Mouse (Mus musculus) kidney, embryonic 14.5 days (tissue): Measurements from ENCODE around the gene Med17. TPM values are rescaled to one million over a fixed set of nuclear protein-coding genes. Genes with fewer than 3 reads are reported as not detected.

Experiments used
- ATAC-seq: fragments of 200-750 bp; cut with Nextera tagmentation; 2 replicates; pipeline ENCODE4 v1.8.0; 2017; ENCODE audit warnings: moderate number of reproducible peaks, mild to moderate bottlenecking, moderate TSS enrichment, moderate library complexity; ENCODE audit not compliant: low FRiP score, low TSS enrichment
- H3K27ac ChIP-seq: fragments of 300-500 bp; sonication (generic); 2 replicates; pipeline ENCODE4 v1.5.1; 2014; ENCODE audit warnings: low read depth, mild to moderate bottlenecking, low read length, moderate library complexity, mixed read lengths
- H3K27me3 ChIP-seq: fragments of 300-500 bp; sonication (generic); 2 replicates; pipeline ENCODE4 v1.6.1; 2014; ENCODE audit warnings: mild to moderate bottlenecking, low read length; ENCODE audit not compliant: control insufficient read depth, insufficient read depth
- H3K36me3 ChIP-seq: fragments of 300-500 bp; sonication (generic); 2 replicates; pipeline ENCODE4 v1.6.1; 2014; ENCODE audit warnings: low read length, mixed read lengths; ENCODE audit not compliant: control insufficient read depth, insufficient read depth
- H3K4me1 ChIP-seq: fragments of 300-500 bp; sonication (generic); 2 replicates; pipeline ENCODE4 v1.6.1; 2014; ENCODE audit warnings: low read length, mixed read lengths; ENCODE audit not compliant: control insufficient read depth, insufficient read depth
- H3K4me2 ChIP-seq: fragments of 300-500 bp; sonication (generic); replicated peaks from 2 replicates; pipeline ENCODE4 v1.6.1; 2014; ENCODE audit warnings: low read depth, mild to moderate bottlenecking, low read length
- H3K4me3 ChIP-seq: fragments of 300-500 bp; sonication (generic); 2 replicates; pipeline ENCODE4 v1.5.1; 2014; ENCODE audit warnings: mild to moderate bottlenecking, low read length
- H3K9ac ChIP-seq: fragments of 300-500 bp; sonication (generic); 2 replicates; pipeline ENCODE4 v1.6.1; 2014; ENCODE audit warnings: low read depth, mild to moderate bottlenecking, low read length, moderate library complexity
- H3K9me3 ChIP-seq: fragments of 300-500 bp; sonication (generic); 2 replicates; pipeline ENCODE4 v1.6.1; 2016; ENCODE audit warnings: low read length; ENCODE audit not compliant: control insufficient read depth
- WGBS: fragments of 180-500 bp; shearing (Covaris S2); extraction: QIAGEN DNeasy Blood & Tissue Kit; methylation state at CpG from one replicate; pipeline ENCODE4 v1.1.7; 2014; 5-methylcytosine and 5-hydroxymethylcytosine counted together
- polyA plus RNA-seq: library from polyadenylated mRNA; unstranded; fragments of >200 nt; fragmentation: Nextera tagmentation; extraction: Ambion mirVana; gene quantifications from 2 replicates; pipeline ENCODE4 v1.2.1, GENCODE M21; 2014

Med17 gene
- polyA plus RNA-seq, 1 experiment from 2014 or later: 40.2 TPM

DNA sequence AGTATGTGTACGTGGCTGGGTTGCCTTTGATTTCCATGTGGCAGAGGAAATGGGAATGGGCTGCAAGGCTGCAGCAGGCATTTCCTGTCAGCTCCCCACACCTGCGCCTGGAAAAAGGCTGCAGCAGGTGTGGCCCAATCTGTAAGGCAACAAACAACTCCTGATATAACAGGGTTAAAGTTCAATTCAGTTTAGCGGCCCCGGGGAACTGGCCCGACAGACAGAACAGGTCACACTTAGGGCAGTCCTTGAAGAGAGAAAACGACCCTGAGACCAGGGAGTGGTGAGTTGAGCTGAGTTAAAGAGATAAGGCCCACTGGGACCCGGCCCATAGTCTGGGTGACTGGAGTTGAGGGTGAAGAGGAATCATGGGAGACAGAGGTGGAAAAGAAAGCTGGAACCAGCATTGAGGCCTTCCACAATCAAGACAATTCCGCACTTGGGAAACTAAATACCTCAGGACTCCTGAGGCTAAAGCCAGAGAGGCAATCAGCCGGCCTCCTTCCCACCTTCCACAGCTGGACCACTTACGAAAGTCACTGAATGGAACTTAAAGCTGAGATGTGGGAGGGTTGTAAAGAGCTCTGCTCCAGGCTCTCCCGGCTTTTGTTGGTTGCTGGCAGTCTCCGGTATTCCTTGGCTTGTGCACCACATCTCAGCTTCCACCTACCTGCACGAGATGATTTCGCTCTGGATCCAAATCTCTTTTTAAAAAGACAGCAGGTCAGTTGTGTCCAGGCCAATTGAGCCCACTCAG is 34.2 kb downstream of the Med17 start:
- no peaks in the 10 kb centered on the region for H3K9me3 ChIP-seq
- H3K27ac ChIP-seq: no peak overlapping the region
- no peak overlapping the region for H3K4me3 ChIP-seq
- no peak overlapping the region for H3K9ac ChIP-seq
- H3K36me3 ChIP-seq: no peaks in the 10 kb centered on the region
- 51% methylated on average over 14 of the region's 14 CpGs for WGBS
- H3K4me1 ChIP-seq: no peaks in the 10 kb centered on the region
- no peaks in the 10 kb centered on the region for H3K27me3 ChIP-seq
- no peak for ATAC-seq
- H3K4me2 ChIP-seq: no peak overlapping the region

- 93% methylated on average over 1 of the region's 1 CpGs for WGBS
- no peak for ATAC-seq
- H3K4me1 ChIP-seq: peaks cover 11% of the 10 kb centered on the region; the same call in 1 of the 2 replicates
- no peaks in the 10 kb centered on the region for H3K9me3 ChIP-seq
- H3K27me3 ChIP-seq: no peaks in the 10 kb centered on the region
- H3K9ac ChIP-seq: no peak overlapping the region
- H3K27ac ChIP-seq: no peak overlapping the region
- no peak overlapping the region for H3K4me3 ChIP-seq
- no peak overlapping the region for H3K4me2 ChIP-seq
- H3K36me3 ChIP-seq: no peaks in the 10 kb centered on the region
Measured at GRCm38 (mm10) chr9:15242130-15242529, 37.6 kb downstream of the Med17 start.

DNA sequence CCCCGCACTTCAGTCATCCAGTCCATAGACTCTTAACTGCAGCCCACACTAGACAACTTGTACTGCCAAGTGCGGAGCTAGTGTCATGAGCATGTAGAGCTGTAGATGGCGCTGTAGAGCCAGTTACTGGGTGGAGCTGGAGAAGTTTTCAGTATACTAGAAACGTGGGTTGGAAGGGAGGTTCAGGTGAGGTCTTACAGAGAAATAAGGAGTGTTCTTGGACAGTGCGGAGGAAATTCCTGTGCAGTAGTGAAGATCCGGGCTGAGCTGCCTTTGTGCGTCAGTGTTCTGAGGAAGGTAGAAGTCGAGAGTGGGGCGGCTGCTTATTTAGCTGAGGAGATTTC is 38.2 kb downstream of the Med17 start:
- 41% methylated on average over 9 of the region's 9 CpGs for WGBS
- Histone ChIP-seq H3K4me2 (no peak overlapping the region), H3K9me3 (no peaks in the 10 kb centered on the region), H3K9ac (no peak overlapping the region), H3K27ac (no peak overlapping the region), H3K36me3 (no peaks in the 10 kb centered on the region), H3K4me1 (peaks cover 11% of the 10 kb centered on the region; the same call in 1 of the 2 replicates), H3K27me3 (no peaks in the 10 kb centered on the region), H3K4me3 (no peak overlapping the region)
- no peak for ATAC-seq

GRCm38 (mm10) chr9:15240863-15241595 is 38.7 kb downstream of the Med17 start:
- WGBS: 72% methylated on average over 6 of the region's 6 CpGs
- Histone ChIP-seq H3K27ac (no peak overlapping the region), H3K27me3 (no peaks in the 10 kb centered on the region), H3K4me1 (peaks cover 13% of the 10 kb centered on the region; the same call in 1 of the 2 replicates), H3K9me3 (no peaks in the 10 kb centered on the region), H3K36me3 (no peaks in the 10 kb centered on the region), H3K9ac (no peak overlapping the region), H3K4me3 (no peak overlapping the region), H3K4me2 (no peak overlapping the region)
- no peak for ATAC-seq

GRCm38 (mm10) chr9:15240006-15240405 is 39.7 kb downstream of the Med17 start:
- no peak for ATAC-seq
- Histone ChIP-seq H3K9ac (no peak overlapping the region), H3K4me3 (no peak overlapping the region), H3K4me2 (peak overlapping the region; percentile 82; the same call in 1 of the 2 replicates), H3K9me3 (no peaks in the 10 kb centered on the region), H3K27me3 (no peaks in the 10 kb centered on the region), H3K27ac (no peak overlapping the region), H3K36me3 (no peaks in the 10 kb centered on the region), H3K4me1 (peaks cover 16% of the 10 kb centered on the region; the same call in 1 of the 2 replicates)
- WGBS: 88% methylated on average over 6 of the region's 6 CpGs

DNA sequence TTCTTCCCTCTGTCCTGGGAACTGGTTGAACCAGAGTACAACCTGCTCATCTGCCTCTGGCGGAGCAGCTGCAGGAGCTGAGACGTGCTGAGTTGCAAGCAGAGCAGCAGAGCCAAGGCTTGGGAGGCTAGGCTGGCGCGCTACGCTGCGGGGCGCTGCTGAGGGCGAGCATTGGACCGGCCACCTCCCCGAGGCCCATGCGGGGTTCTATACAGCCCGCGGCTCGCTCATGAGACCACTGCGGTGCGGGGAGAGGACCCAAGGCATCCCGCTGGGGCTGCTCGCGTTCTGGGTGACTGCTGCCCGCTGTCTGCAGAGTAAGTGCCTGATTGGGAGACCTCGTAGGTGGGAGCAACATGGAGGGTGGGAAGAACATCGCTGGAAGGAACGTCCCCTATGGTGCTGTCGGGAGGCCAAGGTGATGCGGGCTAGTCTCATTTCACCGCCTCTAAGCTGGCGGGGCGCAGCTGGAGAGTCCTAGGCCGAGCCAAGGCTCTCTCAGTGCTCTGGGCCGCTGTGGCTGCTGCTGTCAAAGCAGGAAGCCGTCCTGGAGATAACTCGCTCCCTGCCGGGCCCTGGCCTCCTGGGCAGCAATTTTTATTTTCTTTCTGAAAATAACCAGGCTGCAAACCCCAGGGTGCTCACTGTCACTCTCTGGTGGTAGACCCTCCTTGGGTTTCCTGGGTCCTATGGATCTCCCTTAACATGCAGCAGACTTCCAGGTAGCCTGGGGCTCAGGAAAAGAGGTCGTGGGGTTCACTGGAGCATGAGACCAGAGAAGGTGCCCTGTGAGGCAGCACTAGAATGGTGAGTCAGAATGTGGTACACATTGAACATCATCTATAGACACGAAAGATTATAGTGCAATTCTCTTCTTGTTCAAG is 40.4 kb downstream of the Med17 start, which contains the start of gene Vstm5:
TSS of gene Vstm5 (plus strand) at position 4 of the 884 bp plus-strand sequence.
- no peaks in the 10 kb centered on the region for H3K27me3 ChIP-seq
- H3K9ac ChIP-seq: peak within 1 kb of the TSS; percentile 67
- H3K4me1 ChIP-seq: peaks cover 16% of the 10 kb centered on the region; the same call in 1 of the 2 replicates
- peak within 1 kb of the TSS; percentile 46 for H3K4me3 ChIP-seq
- no peaks in the 10 kb centered on the region for H3K9me3 ChIP-seq
- 4% methylated on average over 35 of the region's 35 CpGs for WGBS
- H3K27ac ChIP-seq: peak within 1 kb of the TSS; percentile 15; the same call in 1 of the 2 replicates
- H3K4me2 ChIP-seq: peak within 1 kb of the TSS; percentile 82
- no peaks in the 10 kb centered on the region for H3K36me3 ChIP-seq
- ATAC-seq: peak; percentile 81

- Histone ChIP-seq H3K4me3 (peak overlapping the region; percentile 46), H3K9ac (peak overlapping the region; percentile 67; the same call in 1 of the 2 replicates), H3K4me1 (peaks cover 16% of the 10 kb centered on the region; the same call in 1 of the 2 replicates), H3K27me3 (no peaks in the 10 kb centered on the region), H3K4me2 (peak overlapping the region; percentile 82), H3K27ac (no peak overlapping the region), H3K36me3 (no peaks in the 10 kb centered on the region), H3K9me3 (no peaks in the 10 kb centered on the region)
- WGBS: 64% methylated on average over 16 of the region's 16 CpGs
- peak; percentile 5; the same call in 1 of the 2 replicates for ATAC-seq
Measured at GRCm38 (mm10) chr9:15238297-15238990, 41.3 kb downstream of the Med17 start.
